Mouse (Mus musculus): ENCODE measurements around the gene P4htm.

DNA sequence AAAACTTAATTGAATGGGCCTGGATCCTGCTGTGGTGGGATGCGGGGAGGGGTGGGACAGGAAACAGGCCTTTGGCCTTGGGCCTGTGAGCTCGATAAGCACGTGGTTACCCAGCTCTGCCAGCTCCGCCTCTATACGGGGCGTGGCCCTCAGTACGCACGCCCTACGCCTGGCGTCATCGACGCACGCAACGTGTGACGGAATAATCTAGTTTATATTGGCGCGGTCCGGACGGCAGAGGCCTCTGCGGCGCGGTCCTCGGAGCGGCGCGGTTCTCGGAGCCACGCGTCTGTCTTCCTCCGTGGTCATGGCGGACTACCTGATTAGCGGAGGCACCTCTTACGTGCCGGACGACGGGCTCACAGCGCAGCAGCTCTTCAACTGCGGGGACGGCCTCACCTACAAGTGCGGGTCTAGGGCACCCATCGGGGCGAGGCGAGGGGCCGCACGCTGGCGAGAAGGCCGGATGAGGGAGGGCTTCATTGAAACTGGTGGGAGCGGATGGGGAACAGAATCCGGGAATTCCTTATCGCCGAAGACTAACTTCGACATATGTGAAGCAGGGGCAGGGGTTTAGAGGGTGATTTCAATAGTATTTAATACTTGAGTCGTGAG, 37.1 kb downstream of the P4htm start, which contains the start of gene Impdh2:
- TF ChIP-seq POLR2A (IDR thresholded peaks at IDR 0.05; ENCODE audit: low read depth, low read length) = peak; percentile 89
- no peak for TF ChIP-seq CTCF (IDR thresholded peaks at IDR 0.05; ENCODE audit: borderline replicate concordance, insufficient read depth, low read length)
